In genomic region chr6:88106612-88107123, GRCm38 (mm10) we compare ENCODE assay signal across 8 mouse cellular contexts. TPM values are rescaled to one million over a fixed set of nuclear protein-coding genes. Genes with fewer than 3 reads are reported as not detected.
DNase-seq lines count a peak whose midpoint lies in the region; ATAC-seq lines count a peak whose summit lies in the region.

No protein-coding gene starts in this region.

- 96% methylated on average over 12 of the region's 12 CpGs for WGBS in kidney, embryonic 16.5 days
- WGBS in embryonic facial prominence, embryonic 14.5 days, result 92% methylated on average over 10 of the region's 12 CpGs
- WGBS in limb, embryonic 11.5 days, result 91% methylated on average over 12 of the region's 12 CpGs

- peak; percentile 44 for ATAC-seq in kidney, embryonic 16.5 days (ENCODE audit: low FRiP score, low TSS enrichment)
- ATAC-seq in embryonic facial prominence, embryonic 14.5 days (ENCODE audit: low read depth), result peak; percentile 1; the same call in 1 of the 2 replicates
- no peak for ATAC-seq in limb, embryonic 11.5 days (ENCODE audit: insufficient number of reproducible peaks, low FRiP score, low TSS enrichment, low read depth)
- 0 out of 2 replicates have a peak, but pooled peaks have one; percentile 3 for ATAC-seq in monocyte, adult 5-6 weeks (replicated peaks; ENCODE audit: insufficient number of reproducible peaks, low FRiP score, low TSS enrichment, poor library complexity, severe bottlenecking)

- no peak overlapping the region for H3K27ac ChIP-seq in kidney, embryonic 16.5 days (ENCODE audit: low read length)
- no peak overlapping the region for H3K27ac ChIP-seq in embryonic facial prominence, embryonic 14.5 days (replicated peaks; ENCODE audit: low read depth, low read length)
- no peak overlapping the region for H3K27ac ChIP-seq in limb, embryonic 11.5 days (replicated peaks; ENCODE audit: low read depth, low read length)

- H3K36me3 ChIP-seq in kidney, embryonic 16.5 days (ENCODE audit: insufficient read depth, low read length), result peaks cover 24% of the 10 kb centered on the region
- H3K36me3 ChIP-seq in embryonic facial prominence, embryonic 14.5 days (ENCODE audit: control insufficient read depth, insufficient read depth, low read length), result peaks cover 33% of the 10 kb centered on the region
- H3K36me3 ChIP-seq in limb, embryonic 11.5 days (ENCODE audit: control insufficient read depth, insufficient read depth, low read length), result peaks cover 17% of the 10 kb centered on the region

- H3K4me1 ChIP-seq in kidney, embryonic 16.5 days (ENCODE audit: insufficient read depth, low read length), result peaks cover 6% of the 10 kb centered on the region
- peaks cover 6% of the 10 kb centered on the region; the same call in 1 of the 2 replicates for H3K4me1 ChIP-seq in embryonic facial prominence, embryonic 14.5 days (ENCODE audit: control insufficient read depth, insufficient read depth, low read length)
- H3K4me1 ChIP-seq in limb, embryonic 11.5 days (ENCODE audit: control insufficient read depth, insufficient read depth, low read length), result no peaks in the 10 kb centered on the region

- H3K27me3 ChIP-seq in kidney, embryonic 16.5 days (ENCODE audit: insufficient read depth, low read length), result no peaks in the 10 kb centered on the region
- H3K27me3 ChIP-seq in embryonic facial prominence, embryonic 14.5 days (replicated peaks; ENCODE audit: control insufficient read depth, insufficient read depth, low read length), result no peaks in the 10 kb centered on the region
- no peaks in the 10 kb centered on the region for H3K27me3 ChIP-seq in limb, embryonic 11.5 days (ENCODE audit: control insufficient read depth, insufficient read depth, low read length)

- H3K9ac ChIP-seq in kidney, embryonic 16.5 days (replicated peaks; ENCODE audit: low read length), result peak overlapping the region; percentile 67
- peak overlapping the region; percentile 55 for H3K9ac ChIP-seq in embryonic facial prominence, embryonic 14.5 days (ENCODE audit: low read depth, low read length)
- peak overlapping the region; percentile 56 for H3K9ac ChIP-seq in limb, embryonic 11.5 days (ENCODE audit: low read length)

- peak overlapping the region; percentile 50 for H3K4me2 ChIP-seq in kidney, embryonic 16.5 days (replicated peaks; ENCODE audit: low read depth, low read length)
- peak overlapping the region; percentile 50 for H3K4me2 ChIP-seq in embryonic facial prominence, embryonic 14.5 days (ENCODE audit: low read depth, low read length)
- peak overlapping the region; percentile 36 for H3K4me2 ChIP-seq in limb, embryonic 11.5 days (ENCODE audit: low read depth, severe bottlenecking)

- H3K9me3 ChIP-seq in kidney, embryonic 16.5 days (ENCODE audit: low read length), result no peaks in the 10 kb centered on the region
- H3K9me3 ChIP-seq in embryonic facial prominence, embryonic 14.5 days (ENCODE audit: control insufficient read depth, low read length), result no peaks in the 10 kb centered on the region
- no peaks in the 10 kb centered on the region for H3K9me3 ChIP-seq in limb, embryonic 11.5 days (ENCODE audit: control insufficient read depth, low read length)

- DNase-seq in kidney, adult 9 months, result no peak
- DNase-seq in embryonic facial prominence, embryonic 14.5 days (ENCODE audit: low spot score), result no peak
- DNase-seq in limb, embryonic 11.5 days (ENCODE audit: low spot score), result no peak
- DNase-seq in layer of hippocampus, postnatal 25 days (ENCODE audit: extremely low spot score in 1 of 2, low spot score in 1 of 2), result no peak
- no peak for DNase-seq in cerebellum, adult 9-10 months
- DNase-seq in kidney, postnatal 4 days, result no peak

- H3K4me3 ChIP-seq in kidney, embryonic 16.5 days (ENCODE audit: low read length), result peak overlapping the region; percentile 24; the same call in 1 of the 2 replicates
- H3K4me3 ChIP-seq in embryonic facial prominence, embryonic 14.5 days (ENCODE audit: low read depth, low read length), result no peak overlapping the region
- H3K4me3 ChIP-seq in limb, embryonic 11.5 days (ENCODE audit: low read depth, low read length), result no peak overlapping the region

RNA-seq across cellular contexts. Expression of gene Rpn1, which starts 22.4 kb away (rescaled TPM):
- 457 and 473 TPM in 2 replicates for polyA plus RNA-seq in kidney, embryonic 16.5 days (2015; fragmentation: Nextera tagmentation; extraction: Ambion mirVana)
- 391 and 414 TPM in 2 replicates for polyA plus RNA-seq in embryonic facial prominence, embryonic 14.5 days (2014; fragmentation: Nextera tagmentation; extraction: Ambion mirVana)
- 332 and 352 TPM in 2 replicates for polyA plus RNA-seq in limb, embryonic 11.5 days (2014; fragmentation: Nextera tagmentation; extraction: Ambion mirVana)
- 66.8 to 91.7 TPM (median 77.6 TPM) in 3 replicates for total RNA-seq in monocyte, adult 5-6 weeks (2017)
- total RNA-seq in layer of hippocampus, postnatal 25 days (2021), result 100 to 1,000 TPM; 166 to 175 TPM
